Mouse (Mus musculus): ENCODE measurements around the gene Ccdc124.

Gene Ccdc124

DNA sequence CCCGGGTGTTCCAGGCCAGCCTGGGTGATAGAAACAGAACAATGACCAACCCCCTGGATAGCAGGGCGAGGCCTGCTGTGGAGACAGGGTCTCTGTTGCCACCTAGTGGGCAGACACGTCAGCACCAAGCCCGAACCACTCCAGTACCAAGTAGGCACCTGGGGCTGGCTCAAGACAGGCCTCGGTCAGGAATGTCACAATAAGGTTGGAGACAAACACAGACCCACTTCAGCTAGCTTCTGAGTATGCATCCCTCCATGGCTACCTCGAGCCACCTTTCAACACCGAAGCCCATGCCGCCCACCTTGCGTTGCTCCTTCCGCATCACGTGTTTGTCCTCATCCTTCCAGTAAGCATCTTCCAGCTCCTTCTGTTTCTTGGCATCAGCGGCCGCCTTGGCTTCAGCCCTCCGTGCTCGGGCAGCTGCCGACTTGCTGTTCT lies 4.1 kb downstream of the Ccdc124 start:
- peak; percentile 78 for DNase-seq (ENCODE audit: low read depth, low spot score)

DNA sequence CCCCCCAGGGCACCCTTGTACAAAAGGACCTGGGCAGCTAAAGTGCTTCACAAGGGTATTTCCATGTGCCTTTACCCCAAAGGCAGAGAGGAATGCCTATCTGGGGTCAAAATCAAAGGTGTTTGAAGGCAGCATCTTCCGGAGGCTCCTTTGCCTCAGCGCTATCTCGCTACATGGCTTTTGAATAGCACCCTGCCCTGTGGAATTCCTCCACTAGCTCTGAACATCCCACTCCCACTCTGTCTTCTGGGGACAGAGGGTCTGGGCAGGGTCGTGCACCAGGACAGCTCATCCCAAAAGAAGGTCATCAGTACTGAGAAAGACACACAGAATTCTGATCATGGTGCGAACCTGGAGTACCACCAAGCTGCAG lies 4.5 kb downstream of the Ccdc124 start:
- no peak for DNase-seq (ENCODE audit: low read depth, low spot score)

DNA sequence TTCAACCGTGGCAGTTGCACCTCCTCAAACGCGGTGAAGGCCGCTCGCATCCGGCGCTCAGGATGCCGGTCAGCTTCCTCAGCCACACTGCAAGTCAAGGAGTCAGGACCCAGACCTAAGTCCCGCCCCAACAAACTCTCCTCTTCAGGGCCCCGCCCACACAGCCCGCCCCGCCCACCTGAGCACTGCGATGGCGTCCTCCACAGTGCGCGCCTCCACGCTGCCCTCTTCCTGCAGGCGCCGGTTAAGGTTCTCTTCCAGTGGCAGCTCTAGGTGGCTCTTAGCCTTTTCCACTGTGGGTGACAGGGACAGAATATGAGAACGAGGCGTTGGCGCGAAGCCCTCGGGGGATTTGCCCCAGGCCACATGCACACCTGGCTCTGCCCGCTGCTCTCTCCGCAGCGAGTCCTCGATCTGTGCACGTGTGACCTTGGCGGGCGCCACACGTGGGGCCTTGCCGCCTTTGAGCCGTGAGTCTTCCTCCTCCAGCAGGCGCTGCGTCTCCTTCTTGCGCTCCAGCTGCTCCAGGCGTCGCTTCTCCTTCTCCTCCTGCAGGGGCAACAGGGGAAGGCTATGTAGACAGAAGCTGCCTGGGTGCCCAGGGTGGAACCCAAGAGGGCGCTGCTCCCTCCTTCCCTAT lies 5.1 kb downstream of the Ccdc124 start:
- peak; percentile 75 for DNase-seq (ENCODE audit: low read depth, low spot score)

DNA sequence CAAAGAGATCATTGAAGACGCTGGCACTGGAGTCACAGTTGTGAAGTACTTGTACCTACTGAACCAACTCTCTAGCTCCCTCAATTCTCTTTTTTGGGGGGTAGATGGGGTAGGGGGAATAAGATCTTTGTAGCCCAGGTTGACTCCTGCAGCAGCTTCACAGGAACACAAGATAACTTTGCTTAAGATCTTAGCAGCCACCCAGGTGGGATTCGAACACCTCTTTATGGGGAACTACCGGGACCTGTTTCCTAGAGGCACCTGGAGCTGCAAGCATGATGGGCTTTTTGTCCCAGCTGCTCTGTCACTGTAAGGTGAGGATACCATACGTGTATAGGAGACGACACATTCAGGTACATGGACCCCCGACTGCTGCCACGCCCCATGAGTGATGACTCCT lies 7.2 kb downstream of the Ccdc124 start:
- peak; percentile 24 for DNase-seq (ENCODE audit: low read depth, low spot score)

DNA sequence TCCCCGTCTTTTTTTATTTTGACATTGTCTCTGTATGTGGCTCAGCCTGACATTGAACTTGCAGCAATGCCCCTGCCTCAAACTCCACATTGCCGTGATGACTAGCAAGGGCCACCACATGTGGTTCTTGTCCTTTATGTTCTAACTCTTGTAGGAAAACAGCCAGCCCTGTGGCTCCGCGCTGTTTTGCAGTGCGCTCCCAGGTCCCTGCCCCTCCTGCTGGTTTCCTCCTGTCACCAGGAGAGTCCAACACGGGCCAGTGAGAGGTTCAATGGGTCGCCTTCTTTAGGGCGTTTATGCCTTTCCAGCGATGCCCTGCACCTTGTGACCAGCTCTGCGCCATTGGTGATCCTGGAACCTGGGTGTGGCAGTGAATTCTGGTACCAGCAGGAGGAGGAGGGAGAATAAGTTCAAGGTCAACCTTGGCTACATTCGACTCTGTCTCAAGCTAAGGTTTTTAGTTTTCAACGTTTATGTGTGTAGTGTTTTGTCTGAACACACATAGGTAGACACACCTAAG lies 7.7 kb downstream of the Ccdc124 start:
- no peak for DNase-seq (ENCODE audit: low read depth, low spot score)

DNA sequence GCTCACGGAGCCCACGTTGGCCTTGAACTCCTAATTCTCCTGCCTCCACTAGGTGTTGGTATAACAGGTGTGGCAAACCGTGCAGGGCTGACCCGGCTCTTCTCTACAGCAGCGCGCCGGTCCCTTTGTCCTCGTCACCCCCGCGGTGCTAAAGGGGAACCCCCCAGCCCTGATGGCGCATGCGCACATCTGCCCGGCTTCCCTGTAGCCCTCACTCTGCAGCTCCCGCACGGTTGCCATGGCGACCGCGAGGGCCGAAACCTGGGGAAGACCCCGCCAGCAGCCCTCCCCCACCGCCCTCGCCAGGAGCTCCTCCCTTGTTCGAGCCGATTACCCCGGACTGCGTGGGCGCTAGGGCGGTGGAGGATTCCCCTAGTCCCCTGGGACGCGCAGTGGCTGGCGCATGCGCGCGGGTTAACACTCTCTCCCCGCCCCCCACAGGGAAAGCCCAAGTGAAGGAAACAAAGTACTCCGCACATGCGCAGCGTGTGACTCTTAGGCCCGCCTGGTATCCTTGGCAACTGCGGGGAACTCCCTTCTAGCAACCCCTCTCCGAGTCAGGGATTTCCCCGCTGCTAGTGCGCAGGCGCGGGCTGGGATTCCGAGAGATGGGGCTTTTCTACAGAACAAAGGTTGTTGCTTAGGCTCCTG lies 8.3 kb downstream of the Ccdc124 start:
- DNase-seq (ENCODE audit: low read depth, low spot score), result peak; percentile 100

DNA sequence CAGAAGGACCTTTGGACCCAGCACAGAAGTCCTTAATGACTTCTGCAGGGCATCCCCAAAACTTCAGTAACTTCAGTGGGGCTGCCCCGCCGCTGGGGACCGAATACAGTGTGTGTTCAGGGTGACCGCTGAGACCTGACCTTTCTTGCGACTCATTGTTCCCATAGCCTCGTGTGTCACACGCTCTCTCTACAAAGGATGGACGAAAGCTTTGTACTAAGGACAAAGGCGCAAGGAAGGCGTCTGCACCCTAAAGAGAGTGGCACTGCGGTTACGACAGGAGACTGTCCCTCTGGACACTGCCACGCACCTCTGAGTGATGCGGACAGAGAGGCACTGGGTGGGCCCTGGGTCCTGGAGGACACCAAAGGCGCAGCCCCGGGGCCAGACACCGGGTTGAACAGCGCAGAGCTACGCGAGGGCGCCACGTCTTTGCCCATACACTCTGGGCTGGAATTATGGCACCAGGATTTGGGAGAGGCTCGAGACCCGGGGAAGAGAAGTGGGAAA lies 9.0 kb downstream of the Ccdc124 start:
- DNase-seq (ENCODE audit: low read depth, low spot score), result no peak

DNA sequence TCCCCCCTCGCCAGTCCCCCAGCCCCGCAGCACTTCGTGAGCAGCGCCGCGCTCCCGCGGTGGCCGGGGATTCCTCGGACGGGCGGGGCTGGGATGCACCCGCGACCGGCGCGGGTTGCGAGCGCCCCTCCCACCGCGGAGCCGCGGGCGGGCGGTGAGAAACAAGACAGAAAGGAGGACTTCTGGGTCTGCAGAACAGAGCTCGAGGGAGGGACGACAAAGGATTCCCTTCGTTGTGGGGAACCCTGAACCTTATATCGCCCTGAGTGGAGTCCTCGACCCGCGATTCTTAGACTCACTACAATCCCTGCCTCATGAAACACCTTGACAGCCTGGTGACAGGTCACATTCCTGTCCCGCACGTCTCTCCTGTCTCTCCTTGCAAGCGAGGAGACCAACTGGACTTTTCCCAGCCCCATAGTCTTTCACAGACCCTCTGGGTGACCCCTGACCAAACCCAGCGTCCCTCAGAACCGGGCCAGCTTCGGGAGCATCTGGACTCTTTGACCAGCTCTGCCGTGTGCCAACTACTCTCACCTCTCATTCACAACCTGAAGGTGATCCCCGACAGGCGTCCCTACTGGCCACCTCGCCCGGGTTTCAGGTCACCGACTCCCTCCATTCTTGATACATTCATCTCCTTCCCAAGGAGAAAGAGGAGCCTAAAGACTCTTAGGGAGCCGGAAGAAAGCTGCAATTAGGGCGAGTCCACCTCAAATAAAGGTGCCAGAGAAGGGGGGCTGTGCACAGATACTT lies 9.6 kb downstream of the Ccdc124 start:
- DNase-seq (ENCODE audit: low read depth, low spot score), result peak; percentile 67

DNA sequence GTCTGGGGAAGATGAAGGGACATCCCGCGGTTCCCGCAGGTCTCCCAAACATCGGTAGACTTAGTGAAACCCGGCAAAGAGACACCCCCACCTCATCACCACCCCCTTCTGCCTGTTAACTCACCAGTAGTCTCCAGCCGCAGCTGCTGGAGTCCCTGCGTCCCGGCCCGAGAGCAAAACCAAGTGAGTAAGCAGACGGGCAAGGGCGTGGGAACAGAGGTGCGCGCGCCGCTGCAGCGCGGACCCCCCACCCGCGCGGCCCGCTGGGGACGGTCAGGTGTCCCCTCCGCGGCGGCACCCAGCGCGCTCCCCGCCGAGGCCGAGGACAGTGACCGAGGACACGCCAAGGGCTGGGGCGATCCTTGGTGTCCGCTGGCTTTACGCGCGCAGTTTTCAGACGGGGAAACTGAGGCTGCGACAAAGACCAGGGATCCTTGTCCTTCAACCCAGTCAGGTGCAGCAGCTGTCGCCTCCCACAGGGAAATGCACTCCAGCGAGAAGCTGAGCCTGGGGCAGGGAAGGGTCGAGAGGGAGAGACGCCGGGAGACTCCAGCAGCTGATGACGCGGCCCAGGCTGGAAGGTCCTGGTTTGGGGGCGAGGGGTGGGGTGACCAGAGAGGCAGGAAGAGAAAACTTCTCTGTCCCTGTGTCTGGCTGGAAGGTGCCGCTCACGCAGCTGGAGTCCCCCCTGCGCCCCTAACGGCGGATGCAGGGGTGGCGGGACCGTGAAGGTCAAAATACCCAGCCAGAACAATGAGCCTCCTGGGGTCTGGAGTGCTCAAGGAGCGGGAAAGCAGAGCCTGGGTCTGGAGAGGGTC lies 10.7 kb downstream of the Ccdc124 start, which contains the start of gene Kcnn1:
Kcnn1 (minus strand) TSS at position 435 of the 818 bp plus-strand sequence.
- DNase-seq (ENCODE audit: low read depth, low spot score), result peak; percentile 41

DNA sequence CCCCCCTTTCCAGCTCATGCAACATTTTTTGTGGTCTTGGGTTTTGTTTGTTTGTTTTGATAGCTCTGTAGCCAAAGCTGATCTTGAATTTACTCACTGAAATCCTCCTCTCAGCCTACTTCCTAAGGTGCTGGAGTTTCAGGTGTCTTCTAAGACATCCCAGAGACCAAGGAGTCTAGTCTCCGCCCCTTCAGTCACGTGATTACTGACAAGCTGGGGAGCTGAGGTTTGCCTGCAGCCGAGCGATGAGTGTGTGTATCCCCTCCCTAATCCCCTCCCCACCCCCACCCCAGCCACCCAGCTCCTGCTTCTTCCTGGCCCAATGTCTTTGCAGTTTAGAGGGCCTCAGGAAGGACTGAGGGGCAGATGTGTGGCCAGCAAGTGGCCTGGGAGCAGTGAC lies 16.2 kb downstream of the Ccdc124 start:
- peak; percentile 31 for DNase-seq (ENCODE audit: low read depth, low spot score)

DNA sequence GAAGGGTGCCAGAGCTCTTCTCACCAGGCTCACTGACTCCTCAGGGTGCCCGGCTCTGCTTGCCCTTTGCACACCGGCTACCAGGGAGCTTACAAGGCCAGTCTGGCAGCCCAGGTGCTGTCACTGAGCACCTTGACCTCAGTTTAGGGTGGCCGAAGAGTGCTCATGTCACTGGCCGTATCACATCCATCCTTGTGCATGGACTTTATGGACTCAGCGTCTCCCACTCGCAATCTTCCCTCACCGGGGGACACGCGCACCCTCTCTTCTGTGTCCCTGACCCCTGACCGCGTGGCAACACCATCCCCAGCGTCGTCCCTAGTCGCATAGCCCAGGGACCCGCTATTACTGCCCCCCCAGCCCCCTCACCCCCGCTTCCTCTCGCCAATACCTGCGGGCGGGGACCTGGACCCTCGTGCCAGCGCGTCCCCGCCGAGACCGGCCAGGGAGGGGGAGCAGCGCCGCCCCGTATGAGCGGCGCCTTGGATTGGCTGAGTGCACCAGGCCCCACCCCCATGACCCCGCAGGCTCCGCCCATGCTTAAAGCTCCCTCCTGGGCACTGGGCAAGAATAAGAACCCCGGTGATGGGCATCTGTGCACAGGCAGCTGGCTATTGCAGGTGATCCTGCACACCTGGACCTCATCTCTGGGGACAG lies 17.1 kb downstream of the Ccdc124 start:
- no peak for DNase-seq (ENCODE audit: low read depth, low spot score)

DNA sequence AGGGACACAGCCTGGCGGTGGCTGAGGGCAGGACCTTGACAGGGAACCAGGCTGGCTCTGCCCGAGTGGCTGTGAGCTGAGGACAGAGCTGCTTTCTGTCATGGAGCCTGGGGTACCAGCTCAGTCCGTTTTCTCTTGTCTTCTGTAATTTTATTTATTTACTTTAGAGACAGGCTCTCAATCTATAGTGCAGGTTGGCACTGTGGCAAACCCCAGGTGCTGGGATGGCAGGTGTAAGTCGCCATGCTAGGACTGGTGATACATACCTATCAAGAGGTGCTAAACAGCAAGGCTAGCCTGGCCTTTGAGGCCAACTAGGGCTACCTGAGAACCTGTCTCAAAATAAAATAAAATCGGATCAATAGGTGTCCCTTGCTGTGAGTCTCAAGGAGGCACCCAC lies 17.7 kb downstream of the Ccdc124 start:
- no peak for DNase-seq (ENCODE audit: low read depth, low spot score)

DNA sequence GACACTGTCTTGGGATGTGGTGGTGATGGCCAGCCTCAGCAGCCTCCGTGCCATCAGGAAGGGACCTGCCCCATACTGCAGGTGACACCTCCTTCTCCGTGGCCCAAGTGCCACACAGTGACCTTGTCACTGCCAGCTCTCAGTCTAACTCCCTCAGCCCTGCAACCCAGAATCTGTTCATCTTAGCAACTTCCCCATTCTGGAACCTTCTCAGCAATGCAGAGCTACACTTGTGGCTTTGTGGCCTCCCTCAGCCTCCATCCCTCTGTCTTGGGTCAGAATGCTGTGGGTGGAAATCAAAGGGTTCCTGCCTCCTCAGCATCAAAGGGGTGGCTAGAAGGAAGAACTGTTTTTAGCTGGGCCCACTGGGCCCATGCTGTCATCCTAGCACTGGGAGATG lies 19.9 kb downstream of the Ccdc124 start:
- DNase-seq (ENCODE audit: low read depth, low spot score), result no peak

DNA sequence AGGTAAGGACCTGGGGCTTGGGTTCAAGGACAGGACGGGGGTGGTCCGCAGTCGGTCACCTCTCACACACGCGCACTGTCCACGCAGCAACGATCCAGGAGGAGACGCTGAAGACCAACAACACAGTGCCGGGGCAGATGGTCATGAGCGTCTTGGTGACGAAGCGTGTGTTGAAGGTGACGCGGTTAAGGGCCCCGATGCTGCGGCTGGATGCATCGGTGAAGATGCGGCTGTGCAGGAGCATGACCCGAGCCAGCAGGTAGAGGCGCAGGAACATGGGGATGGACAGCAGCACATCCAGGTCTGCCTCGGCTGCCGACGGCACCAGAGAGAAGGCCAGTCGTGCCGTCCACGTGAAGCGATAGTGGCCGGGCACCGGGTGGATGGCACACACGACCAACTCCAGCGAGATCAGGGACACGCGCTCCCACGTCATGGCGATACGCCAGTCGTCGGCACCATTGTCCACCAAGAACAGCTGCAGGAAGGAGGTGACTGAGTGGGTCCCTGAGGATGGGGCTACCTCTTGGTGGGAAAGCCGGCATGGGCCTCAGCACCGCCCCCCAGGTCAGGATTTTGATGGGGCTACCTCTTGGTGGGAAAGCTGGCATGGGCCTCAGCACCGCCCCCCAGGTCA lies 21.0 kb downstream of the Ccdc124 start:
- DNase-seq (ENCODE audit: low read depth, low spot score), result no peak

DNA sequence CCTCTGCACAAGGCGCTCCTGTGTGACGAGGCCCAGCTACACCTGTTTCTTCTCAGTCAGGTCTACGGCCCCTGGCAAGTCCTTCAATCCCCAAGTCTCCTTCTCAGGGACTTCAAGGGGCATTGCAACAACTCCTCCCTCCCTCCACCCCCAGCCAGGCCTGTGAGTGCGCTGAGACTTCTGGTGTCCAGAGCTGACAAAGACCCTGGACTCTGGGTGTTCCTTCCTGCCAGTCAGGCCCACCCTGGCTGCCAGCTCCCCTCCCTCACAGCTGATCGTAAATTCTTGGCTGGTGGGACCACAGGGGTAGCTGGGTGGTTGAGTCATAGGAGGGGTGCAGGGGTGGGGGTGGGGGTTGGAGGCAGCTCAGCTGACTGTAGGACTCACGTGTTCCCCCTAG lies 21.9 kb downstream of the Ccdc124 start:
- no peak for DNase-seq (ENCODE audit: low read depth, low spot score)

DNA sequence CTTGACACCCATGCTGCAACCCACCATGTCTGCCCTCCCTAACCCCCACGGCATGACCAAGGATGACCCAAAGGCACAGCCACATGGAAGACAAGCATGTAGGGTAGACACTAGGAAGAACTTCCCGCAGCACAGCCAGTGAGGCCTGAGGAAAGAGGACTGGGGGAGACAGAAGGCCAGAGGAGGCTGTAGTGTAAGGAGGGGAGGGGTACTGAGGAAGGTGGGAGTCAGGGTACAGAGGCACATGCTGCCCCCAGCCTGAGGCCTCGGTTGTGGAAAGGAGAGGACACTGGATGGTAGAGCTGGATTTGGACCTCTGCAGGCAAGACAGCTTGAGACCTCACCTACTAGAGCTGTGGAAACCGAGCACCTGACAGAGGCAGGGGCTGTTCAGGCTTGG lies 22.8 kb downstream of the Ccdc124 start:
- DNase-seq (ENCODE audit: low read depth, low spot score), result no peak

DNA sequence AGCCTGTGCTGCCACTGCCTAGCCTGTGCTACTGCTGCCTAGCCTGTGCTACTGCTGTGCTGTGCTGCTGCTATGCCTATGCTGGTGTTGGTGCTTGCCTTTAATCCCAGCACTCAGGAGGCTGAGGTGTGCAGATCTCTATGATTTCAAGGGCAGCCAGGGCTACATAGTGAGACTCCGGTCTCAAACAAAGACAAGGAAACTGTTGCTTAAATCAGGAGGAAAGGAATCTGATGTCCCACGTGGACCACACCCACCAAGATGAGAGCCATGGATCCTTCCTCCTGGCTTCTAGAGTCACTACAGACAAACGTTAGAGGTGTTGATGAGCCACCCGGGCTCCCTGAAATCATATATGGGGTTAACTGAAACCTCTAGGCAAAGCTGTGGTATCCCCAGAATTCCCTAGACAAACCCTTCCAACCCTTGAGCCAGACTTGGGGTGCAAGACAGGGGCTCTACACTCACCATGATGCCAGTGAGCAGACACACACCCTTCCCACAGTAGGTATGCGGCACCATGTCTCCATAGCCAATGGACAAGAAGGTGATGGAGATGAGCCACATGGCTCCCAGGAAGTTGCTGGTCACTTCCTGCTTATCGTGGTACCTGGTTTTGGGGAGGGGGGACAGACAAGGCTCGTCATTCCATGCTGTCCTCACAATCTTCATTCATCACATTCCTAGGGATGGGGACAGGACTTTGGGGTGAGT lies 23.4 kb downstream of the Ccdc124 start:
- DNase-seq (ENCODE audit: low read depth, low spot score), result no peak

DNA sequence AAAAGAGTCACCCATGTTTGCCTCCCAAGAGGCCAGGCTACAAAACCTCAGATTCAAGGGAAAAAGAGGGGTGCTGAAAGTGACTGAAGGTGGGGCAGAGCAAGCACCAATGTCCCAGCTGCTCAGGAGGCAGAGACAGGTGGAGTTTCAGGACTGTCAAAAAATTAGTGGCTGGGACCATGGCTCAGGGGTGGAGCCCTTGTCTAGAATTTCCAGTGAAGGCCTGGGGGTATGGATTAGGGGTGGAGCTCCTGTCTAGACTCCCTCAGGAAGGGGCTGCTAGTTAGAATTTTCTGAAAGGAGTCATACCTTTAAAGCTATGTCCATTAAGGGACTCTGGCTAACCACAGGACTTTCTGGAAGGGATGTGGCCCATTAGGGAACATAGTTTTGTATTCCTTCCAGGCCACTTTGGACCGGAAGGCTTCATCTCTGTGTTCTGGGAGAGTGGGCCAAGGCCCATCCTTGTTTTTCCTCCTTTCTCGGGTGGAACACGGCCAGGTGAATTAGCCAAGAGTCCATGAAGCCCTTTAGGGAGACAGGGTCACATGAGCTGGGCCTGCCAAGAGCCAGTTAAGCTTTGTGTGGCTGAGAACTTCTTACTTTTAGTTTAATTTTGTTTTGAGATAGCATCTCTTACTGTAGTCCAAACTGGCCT lies 24.3 kb downstream of the Ccdc124 start:
- no peak for DNase-seq (ENCODE audit: low read depth, low spot score)
